ENCODE assay signal across 8 mouse cellular contexts in genomic region chr7:25787456-25788219, GRCm38 (mm10). TPM values are rescaled to one million over a fixed set of nuclear protein-coding genes. Genes with fewer than 3 reads are reported as not detected.
DNase-seq lines count a peak whose midpoint lies in the region; ATAC-seq lines count a peak whose summit lies in the region.

No protein-coding gene starts in this region.

- peak overlapping the region; percentile 78 for H3K4me2 ChIP-seq in heart, embryonic 16.5 days (ENCODE audit: low read depth, low read length)
- H3K4me2 ChIP-seq in liver, embryonic 15.5 days = 0 out of 2 replicates have a peak overlapping the region, but pooled peaks have one; percentile 39

- H3K4me3 ChIP-seq in brown adipose tissue, adult 24 weeks (ENCODE audit: insufficient read depth, low read depth, low read length) = peak overlapping the region; percentile 46
- H3K4me3 ChIP-seq in heart, embryonic 16.5 days (ENCODE audit: low read length) = peak overlapping the region; percentile 62
- H3K4me3 ChIP-seq in liver, embryonic 15.5 days (replicated peaks) = peak overlapping the region; percentile 40; the same call in 1 of the 2 replicates

- no peaks in the 10 kb centered on the region for H3K9me3 ChIP-seq in heart, embryonic 16.5 days (replicated peaks; ENCODE audit: control insufficient read depth, low read length)
- H3K9me3 ChIP-seq in liver, embryonic 15.5 days (replicated peaks) = no peaks in the 10 kb centered on the region

- WGBS in heart, embryonic 16.5 days = 15% methylated on average over 9 of the region's 9 CpGs
- WGBS in liver, embryonic 15.5 days (ENCODE audit: insufficient replicate concordance) = 36% methylated on average over 9 of the region's 9 CpGs

- no peaks in the 10 kb centered on the region for H3K27me3 ChIP-seq in heart, embryonic 16.5 days (ENCODE audit: control insufficient read depth, insufficient read depth, low read length)
- peaks cover 21% of the 10 kb centered on the region; the same call in 1 of the 2 replicates for H3K27me3 ChIP-seq in liver, embryonic 15.5 days

- 0 out of 2 replicates have a peak overlapping the region, but pooled peaks have one; percentile 9 for H3K27ac ChIP-seq in brown adipose tissue, adult 24 weeks (replicated peaks; ENCODE audit: low read depth, low read length)
- H3K27ac ChIP-seq in heart, embryonic 16.5 days (ENCODE audit: low read length) = peak overlapping the region; percentile 51; the same call in 1 of the 2 replicates
- no peak overlapping the region for H3K27ac ChIP-seq in liver, embryonic 15.5 days (replicated peaks)

- peak; percentile 36 for DNase-seq in embryo, embryonic 10.5 days (ENCODE audit: low spot score)
- DNase-seq in embryo, embryonic 10 days (ENCODE audit: low spot score) = no peak
- DNase-seq in retina, postnatal 1 day = peak; percentile 40
- DNase-seq in layer of hippocampus, postnatal 14 days (ENCODE audit: low spot score in 2 of 2) = no peak
- DNase-seq in thymus, postnatal 4 days = no peak

- ATAC-seq in heart, embryonic 16.5 days (replicated peaks; ENCODE audit: extremely low read depth, insufficient read depth, low FRiP score) = no peak
- no peak for ATAC-seq in liver, embryonic 15.5 days (ENCODE audit: insufficient read depth)

- no peaks in the 10 kb centered on the region for H3K36me3 ChIP-seq in heart, embryonic 16.5 days (ENCODE audit: control insufficient read depth, insufficient read depth)
- no peaks in the 10 kb centered on the region for H3K36me3 ChIP-seq in liver, embryonic 15.5 days (replicated peaks)

- peaks cover 6% of the 10 kb centered on the region; the same call in 1 of the 2 replicates for H3K4me1 ChIP-seq in brown adipose tissue, adult 24 weeks (ENCODE audit: control insufficient read depth, insufficient read depth, insufficient read length, low read length)
- peaks cover 15% of the 10 kb centered on the region for H3K4me1 ChIP-seq in heart, embryonic 16.5 days (ENCODE audit: control insufficient read depth, insufficient read depth, low read length)
- peaks cover 10% of the 10 kb centered on the region; the same call in 1 of the 2 replicates for H3K4me1 ChIP-seq in liver, embryonic 15.5 days (replicated peaks)

- H3K9ac ChIP-seq in heart, embryonic 16.5 days (ENCODE audit: low read length) = peak overlapping the region; percentile 74
- H3K9ac ChIP-seq in liver, embryonic 15.5 days = no peak overlapping the region

RNA-seq across cellular contexts. Expression of gene Axl, which starts 0.9 kb away (rescaled TPM):
- 18.6 and 24.1 TPM in 2 replicates for polyA plus RNA-seq in brown adipose tissue, adult 24 weeks (2012; ENCODE audit: insufficient read depth, insufficient read length, missing spikeins)
- polyA plus RNA-seq in heart, embryonic 16.5 days (2015; fragmentation: Nextera tagmentation; extraction: Ambion mirVana) = 44.5 and 45.1 TPM in 2 replicates
- 18.1 and 22.2 TPM in 2 replicates for polyA plus RNA-seq in liver, embryonic 15.5 days (2015; fragmentation: Nextera tagmentation; extraction: Ambion mirVana)
- 10 to 100 TPM; 46.7 to 47.9 TPM for total RNA-seq in layer of hippocampus, postnatal 14 days (2021)

RNA-seq across cellular contexts. Expression of gene Cyp2s1, which starts 29.1 kb away (rescaled TPM):
- not detected in 2 replicates for polyA plus RNA-seq in brown adipose tissue, adult 24 weeks (2012; ENCODE audit: insufficient read depth, insufficient read length, missing spikeins)
- 5.4 and 5.8 TPM in 2 replicates for polyA plus RNA-seq in heart, embryonic 16.5 days (2015; fragmentation: Nextera tagmentation; extraction: Ambion mirVana)
- 0.46 TPM in 2 replicates for polyA plus RNA-seq in liver, embryonic 15.5 days (2015; fragmentation: Nextera tagmentation; extraction: Ambion mirVana)
- total RNA-seq in layer of hippocampus, postnatal 14 days (2021) = 1 to 10 TPM; 1.3 to 1.9 TPM

RNA-seq across cellular contexts. Expression of gene Hnrnpul1, which starts 33.1 kb away (rescaled TPM):
- 42.6 and 44.5 TPM in 2 replicates for polyA plus RNA-seq in brown adipose tissue, adult 24 weeks (2012; ENCODE audit: insufficient read depth, insufficient read length, missing spikeins)
- polyA plus RNA-seq in heart, embryonic 16.5 days (2015; fragmentation: Nextera tagmentation; extraction: Ambion mirVana) = 32.3 and 34.4 TPM in 2 replicates
- polyA plus RNA-seq in liver, embryonic 15.5 days (2015; fragmentation: Nextera tagmentation; extraction: Ambion mirVana) = 26.8 and 28.0 TPM in 2 replicates
- total RNA-seq in layer of hippocampus, postnatal 14 days (2021) = 100 to 1,000 TPM; 114 to 119 TPM

Comparison
In these comparisons a context has a peak if more than half of its experiments do, and no peak if none do; other contexts are left out.
1. DNase-seq: peak in embryo, embryonic 10.5 days (single experiment) and retina, postnatal 1 day (single experiment); none in embryo, embryonic 10 days (single experiment), layer of hippocampus, postnatal 14 days (0 of 2) and thymus, postnatal 4 days (single experiment).
2. Peak in every context shown above with its lines, with median percentiles within 50 percentile points of each other: H3K4me3 ChIP-seq.